Mouse (Mus musculus): ENCODE results near the gene C1qtnf9.

Gene C1qtnf9

GRCm38 (mm10) chr14:60752892-60753800, 14.8 kb upstream of the C1qtnf9 start:
- DNase-seq: no peak

- DNase-seq: no peak
Observed at GRCm38 (mm10) chr14:60753801-60754126, 14.2 kb upstream of the C1qtnf9 start.

- no peak for DNase-seq
Observed at GRCm38 (mm10) chr14:60754656-60755055, 13.3 kb upstream of the C1qtnf9 start.

GRCm38 (mm10) chr14:60756271-60756670, 11.7 kb upstream of the C1qtnf9 start:
- peak; percentile 89 for DNase-seq

GRCm38 (mm10) chr14:60757265-60757664, 10.7 kb upstream of the C1qtnf9 start:
- DNase-seq: no peak

- no peak for DNase-seq
Observed at GRCm38 (mm10) chr14:60757722-60758121, 10.2 kb upstream of the C1qtnf9 start.

- no peak for DNase-seq
Observed at GRCm38 (mm10) chr14:60759097-60759496, 8.8 kb upstream of the C1qtnf9 start.

GRCm38 (mm10) chr14:60761801-60762200, 6.1 kb upstream of the C1qtnf9 start:
- no peak for DNase-seq

GRCm38 (mm10) chr14:60762754-60763153, 5.2 kb upstream of the C1qtnf9 start:
- DNase-seq: no peak

- DNase-seq: no peak
Observed at GRCm38 (mm10) chr14:60763746-60764145, 4.2 kb upstream of the C1qtnf9 start.

GRCm38 (mm10) chr14:60764526-60764925, 3.4 kb upstream of the C1qtnf9 start:
- no peak for DNase-seq

GRCm38 (mm10) chr14:60765025-60765424, 2.9 kb upstream of the C1qtnf9 start:
- no peak for DNase-seq

- no peak for DNase-seq
Observed at GRCm38 (mm10) chr14:60769340-60769739, 1.4 kb downstream of the C1qtnf9 start.

- peak; percentile 42 for DNase-seq
Observed at GRCm38 (mm10) chr14:60770594-60770993, 2.7 kb downstream of the C1qtnf9 start.

GRCm38 (mm10) chr14:60771057-60771456, 3.1 kb downstream of the C1qtnf9 start:
- peak; percentile 80 for DNase-seq

- DNase-seq: no peak
Observed at GRCm38 (mm10) chr14:60773476-60773875, 5.5 kb downstream of the C1qtnf9 start.

- no peak for DNase-seq
Observed at GRCm38 (mm10) chr14:60776521-60776920, 8.6 kb downstream of the C1qtnf9 start.

- no peak for DNase-seq
Observed at GRCm38 (mm10) chr14:60777485-60777919, 9.6 kb downstream of the C1qtnf9 start.

GRCm38 (mm10) chr14:60779198-60779597, 11.3 kb downstream of the C1qtnf9 start:
- no peak for DNase-seq

GRCm38 (mm10) chr14:60782121-60782656, 14.3 kb downstream of the C1qtnf9 start:
- no peak for DNase-seq

- DNase-seq: no peak
Observed at GRCm38 (mm10) chr14:60783196-60783595, 15.3 kb downstream of the C1qtnf9 start.

GRCm38 (mm10) chr14:60784427-60785315, 16.7 kb downstream of the C1qtnf9 start, which contains the start of gene Mipep:
Mipep (plus strand) TSS chr14:60784573.
- DNase-seq: peak; percentile 83

GRCm38 (mm10) chr14:60790103-60790502, 22.2 kb downstream of the C1qtnf9 start:
- peak; percentile 51 for DNase-seq
